Mouse (Mus musculus) midbrain, embryonic 16.5 days (tissue): ENCODE results near the gene Ak5. TPM values are rescaled to one million over a fixed set of nuclear protein-coding genes. Genes with fewer than 3 reads are reported as not detected.

ENCODE experiments used
- ATAC-seq: fragments of 200-750 bp; cut with Nextera tagmentation; 2 replicates; pipeline ENCODE4 v1.8.0; 2017; ENCODE audit warnings: moderate TSS enrichment
- H3K27ac ChIP-seq: fragments of 300-500 bp; sonication (generic); 2 replicates; pipeline ENCODE4 v1.5.1; 2014; ENCODE audit warnings: mild to moderate bottlenecking, low read length, mixed read lengths
- H3K27me3 ChIP-seq: fragments of 300-500 bp; sonication (generic); 2 replicates; pipeline ENCODE4 v1.6.1; 2014; ENCODE audit warnings: low read depth, low read length, mixed read lengths; ENCODE audit not compliant: control insufficient read depth, insufficient read depth
- H3K36me3 ChIP-seq: fragments of 300-500 bp; sonication (generic); 2 replicates; pipeline ENCODE4 v1.6.1; 2014; ENCODE audit warnings: mild to moderate bottlenecking, low read length, moderate library complexity, mixed read lengths; ENCODE audit not compliant: control insufficient read depth, insufficient read depth
- H3K4me1 ChIP-seq: fragments of 300-500 bp; sonication (generic); 2 replicates; pipeline ENCODE4 v1.6.1; 2014; ENCODE audit warnings: mild to moderate bottlenecking, low read length, mixed read lengths; ENCODE audit not compliant: control insufficient read depth, insufficient read depth
- H3K4me2 ChIP-seq: fragments of 300-500 bp; sonication (generic); 2 replicates; pipeline ENCODE4 v1.6.1; 2014; ENCODE audit warnings: mild to moderate bottlenecking, low read length, mixed read lengths
- H3K4me3 ChIP-seq: fragments of 300-500 bp; sonication (generic); 2 replicates; pipeline ENCODE4 v1.5.1; 2014; ENCODE audit warnings: low read depth, mild to moderate bottlenecking, low read length, moderate library complexity, mixed read lengths
- H3K9ac ChIP-seq: fragments of 300-500 bp; sonication (generic); 2 replicates; pipeline ENCODE4 v1.6.1; 2014; ENCODE audit warnings: low read depth, low read length, mixed read lengths
- H3K9me3 ChIP-seq: fragments of 300-500 bp; sonication (generic); replicated peaks from 2 replicates; pipeline ENCODE4 v1.6.1; 2014; ENCODE audit warnings: mild to moderate bottlenecking, low read length, mixed read lengths; ENCODE audit not compliant: control insufficient read depth, poor library complexity, severe bottlenecking
- WGBS: fragments of 180-500 bp; shearing (Covaris S2); extraction: QIAGEN DNeasy Blood & Tissue Kit; methylation state at CpG from one replicate; pipeline ENCODE4 v1.1.7; 2014; 5-methylcytosine and 5-hydroxymethylcytosine counted together
- polyA plus RNA-seq: library from polyadenylated mRNA; unstranded; fragments of >200 nt; fragmentation: Nextera tagmentation; extraction: Ambion mirVana; gene quantifications from 2 replicates; pipeline ENCODE4 v1.2.1, GENCODE M21; 2015

The Ak5 gene
- polyA plus RNA-seq, 1 experiment from 2014 or later, result 20.9 TPM

DNA sequence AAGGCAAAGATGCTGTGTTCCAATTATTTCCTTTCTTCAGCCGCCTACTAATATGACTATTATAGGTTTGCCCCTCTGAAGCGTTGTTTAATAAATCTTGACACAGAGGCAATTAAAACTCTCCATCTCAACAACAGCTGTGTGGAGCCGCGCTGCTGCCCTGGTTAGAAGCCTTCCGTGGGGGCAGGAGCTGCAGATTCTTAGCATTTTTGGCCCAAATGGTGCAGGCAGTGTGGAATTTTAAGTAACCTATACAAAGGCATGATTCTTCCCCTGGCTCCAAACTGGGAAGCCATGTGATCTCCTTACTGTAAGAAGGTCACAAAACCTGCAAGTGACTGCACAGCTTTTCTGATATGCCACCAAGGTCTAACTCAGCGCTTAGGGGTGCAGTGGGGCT is 184.0 kb downstream of the Ak5 start:
- no peaks in the 10 kb centered on the region for H3K9me3 ChIP-seq
- no peaks in the 10 kb centered on the region for H3K36me3 ChIP-seq
- peaks cover 10% of the 10 kb centered on the region for H3K4me1 ChIP-seq
- ATAC-seq, result peak; percentile 56
- peak overlapping the region; percentile 74 for H3K27ac ChIP-seq
- 58% methylated on average over 6 of the region's 6 CpGs for WGBS
- H3K27me3 ChIP-seq, result no peaks in the 10 kb centered on the region
- no peak overlapping the region for H3K9ac ChIP-seq
- H3K4me2 ChIP-seq, result no peak overlapping the region
- H3K4me3 ChIP-seq, result no peak overlapping the region

DNA sequence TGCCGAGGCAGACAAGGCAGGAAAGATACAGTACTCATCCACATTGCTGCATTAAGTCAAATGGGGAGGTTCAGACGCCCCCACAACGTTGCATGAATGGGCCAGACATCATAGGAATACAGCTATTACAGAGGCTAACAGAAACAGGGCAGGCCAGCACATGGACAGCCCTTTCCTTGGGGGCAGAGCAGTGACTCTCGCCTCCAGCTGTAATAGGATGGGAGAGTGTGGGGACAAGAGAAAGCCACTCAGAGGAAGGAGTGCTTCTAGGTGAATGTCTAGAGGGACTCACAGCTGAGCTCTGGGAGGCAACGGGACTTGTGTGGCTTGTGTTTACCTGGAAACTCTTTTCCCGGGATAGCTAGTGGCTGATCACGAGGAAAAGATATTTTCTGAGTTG is 184.4 kb downstream of the Ak5 start:
- Histone ChIP-seq H3K4me2 (no peak overlapping the region), H3K4me3 (no peak overlapping the region), H3K9me3 (no peaks in the 10 kb centered on the region), H3K27me3 (no peaks in the 10 kb centered on the region), H3K36me3 (no peaks in the 10 kb centered on the region), H3K27ac (peak overlapping the region; percentile 74), H3K9ac (no peak overlapping the region), H3K4me1 (peaks cover 11% of the 10 kb centered on the region)
- ATAC-seq, result no peak
- WGBS, result 52% methylated on average over 7 of the region's 7 CpGs

DNA sequence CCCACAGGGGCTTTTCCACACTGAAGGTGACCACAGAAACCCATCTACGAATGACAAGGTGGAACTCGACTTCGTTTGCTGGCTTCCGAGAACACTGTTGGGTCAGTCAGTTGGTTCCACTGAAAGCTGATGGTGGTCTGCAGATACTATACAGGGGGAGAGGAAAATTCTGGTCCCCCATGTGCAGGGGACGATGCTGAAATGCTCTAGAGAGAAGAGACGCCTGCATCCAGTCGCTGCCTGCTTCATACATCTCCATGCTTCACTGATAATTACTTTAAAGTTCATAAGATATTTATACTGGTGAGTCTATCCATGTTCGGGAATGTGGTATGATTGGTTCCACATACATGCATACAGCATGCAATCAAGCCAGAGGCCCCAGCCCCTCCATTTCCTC is 186.0 kb downstream of the Ak5 start:
- H3K4me3 ChIP-seq, result no peak overlapping the region
- H3K27me3 ChIP-seq, result no peaks in the 10 kb centered on the region
- H3K4me2 ChIP-seq, result no peak overlapping the region
- 79% methylated on average over 8 of the region's 8 CpGs for WGBS
- H3K9ac ChIP-seq, result no peak overlapping the region
- no peak for ATAC-seq
- H3K4me1 ChIP-seq, result peaks cover 16% of the 10 kb centered on the region
- H3K36me3 ChIP-seq, result no peaks in the 10 kb centered on the region
- no peak overlapping the region for H3K27ac ChIP-seq
- H3K9me3 ChIP-seq, result no peaks in the 10 kb centered on the region

DNA sequence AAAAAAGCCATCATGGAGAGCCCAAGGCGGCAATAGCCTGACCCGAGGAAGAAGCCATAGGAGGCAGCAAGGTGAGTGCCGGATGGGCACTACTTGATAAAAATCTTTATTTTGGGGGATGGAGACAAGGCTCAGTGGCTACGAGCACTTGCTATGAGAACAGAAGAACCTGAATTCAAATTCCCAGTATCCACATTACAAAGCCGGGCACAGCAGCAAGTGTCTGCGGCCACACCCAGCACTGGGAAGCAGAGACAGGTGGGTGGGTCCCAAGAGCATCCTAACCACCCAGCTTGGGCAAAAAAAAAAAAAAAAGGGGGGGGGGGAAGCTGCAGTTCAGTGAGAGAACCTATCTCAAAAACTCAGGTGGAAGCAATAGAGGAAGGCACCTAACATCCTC is 187.8 kb downstream of the Ak5 start:
- no peak overlapping the region for H3K4me3 ChIP-seq
- no peaks in the 10 kb centered on the region for H3K27me3 ChIP-seq
- H3K4me1 ChIP-seq, result peaks cover 16% of the 10 kb centered on the region
- no peak overlapping the region for H3K27ac ChIP-seq
- H3K9ac ChIP-seq, result no peak overlapping the region
- no peaks in the 10 kb centered on the region for H3K36me3 ChIP-seq
- 93% methylated on average over 6 of the region's 6 CpGs for WGBS
- no peak for ATAC-seq
- no peaks in the 10 kb centered on the region for H3K9me3 ChIP-seq
- no peak overlapping the region for H3K4me2 ChIP-seq

DNA sequence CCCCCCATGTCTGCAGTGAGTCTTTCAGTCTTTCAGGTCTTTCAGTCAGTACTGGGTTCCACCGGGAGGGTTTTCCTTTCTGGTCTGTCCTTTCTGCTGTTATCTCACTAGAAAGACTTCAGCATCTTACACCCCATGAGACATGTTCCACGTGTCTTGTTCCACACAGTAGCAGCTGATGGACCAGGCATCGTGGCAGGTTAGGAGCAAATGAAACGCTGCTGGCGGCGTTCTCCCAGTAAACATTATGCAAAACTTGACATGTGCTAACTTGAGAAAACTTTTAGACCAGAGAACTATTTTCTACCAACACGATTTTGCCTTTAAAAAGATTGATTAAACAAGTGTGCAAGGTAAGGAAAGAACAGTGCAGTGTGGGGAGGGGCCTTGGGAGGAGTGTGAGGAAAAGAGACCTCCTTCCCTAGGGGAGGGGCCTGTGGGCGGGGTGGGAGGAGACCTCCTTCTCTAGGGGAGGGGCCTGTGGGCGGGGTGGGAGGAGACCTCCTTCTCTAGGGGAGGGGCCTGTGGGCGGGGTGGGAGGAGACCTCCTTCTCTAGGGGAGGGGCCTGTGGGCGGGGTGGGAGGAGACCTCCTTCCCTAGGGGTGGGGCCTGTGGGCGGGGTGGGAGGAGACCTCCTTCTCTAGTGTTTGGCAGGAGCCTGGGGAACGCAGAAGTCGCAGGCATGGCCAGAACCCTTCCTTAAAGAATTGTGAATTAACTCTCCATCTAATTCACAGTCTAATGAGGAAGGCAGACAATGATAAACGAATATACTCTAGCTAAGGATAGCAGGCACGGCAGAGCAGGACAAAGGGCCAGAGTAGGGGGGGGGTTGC is 189.3 kb downstream of the Ak5 start:
- Histone ChIP-seq H3K27me3 (no peaks in the 10 kb centered on the region), H3K27ac (no peak overlapping the region), H3K9ac (peak overlapping the region; percentile 51; the same call in 1 of the 2 replicates), H3K4me1 (peaks cover 11% of the 10 kb centered on the region), H3K9me3 (no peaks in the 10 kb centered on the region), H3K36me3 (no peaks in the 10 kb centered on the region), H3K4me3 (peak overlapping the region; percentile 11), H3K4me2 (peak overlapping the region; percentile 43)
- ATAC-seq, result peak; percentile 47
- WGBS, result 4% methylated on average over 11 of the region's 16 CpGs

DNA sequence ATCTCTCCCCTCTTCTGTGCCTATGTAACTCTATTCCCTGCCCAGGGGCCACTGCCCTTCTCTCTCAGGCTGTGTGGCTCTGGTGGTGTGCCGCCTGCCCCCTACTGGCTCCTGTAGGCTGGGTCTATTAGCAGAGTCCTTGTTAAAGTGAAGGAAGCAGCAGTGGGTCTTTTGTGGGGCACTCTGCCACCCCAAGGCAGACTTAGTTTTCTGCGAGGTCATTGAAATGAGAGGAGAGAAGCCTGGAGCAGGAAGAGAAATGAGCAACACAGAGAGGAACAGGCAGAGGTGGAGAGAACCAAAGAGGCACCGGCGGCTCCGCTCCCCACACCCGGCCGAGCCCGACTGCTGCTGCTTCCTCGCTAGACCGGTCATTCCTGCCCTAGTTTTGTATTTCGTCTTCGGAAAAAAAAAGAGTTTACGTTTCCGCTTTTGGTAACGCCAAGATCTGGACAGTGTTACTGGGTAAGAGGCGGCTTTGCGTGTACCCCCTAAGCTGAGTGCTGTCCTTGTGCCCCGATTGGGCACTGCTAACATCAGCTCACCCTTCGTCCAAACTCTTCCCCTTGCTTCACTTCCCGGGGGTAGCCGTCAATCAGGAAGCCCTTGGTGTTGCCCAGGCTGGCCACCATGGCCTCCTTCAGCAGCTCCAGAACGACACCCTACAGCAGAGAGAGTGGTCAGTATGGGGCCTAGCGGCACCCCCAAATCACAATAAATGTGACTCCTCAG is 190.2 kb downstream of the Ak5 start:
- Histone ChIP-seq H3K9ac (peak overlapping the region; percentile 51), H3K9me3 (no peaks in the 10 kb centered on the region), H3K4me3 (peak overlapping the region; percentile 11), H3K27me3 (no peaks in the 10 kb centered on the region), H3K36me3 (no peaks in the 10 kb centered on the region), H3K4me1 (peaks cover 11% of the 10 kb centered on the region), H3K4me2 (peak overlapping the region; percentile 43), H3K27ac (no peak overlapping the region)
- peak; percentile 70 for ATAC-seq
- WGBS, result 6% methylated on average over 23 of the region's 23 CpGs

DNA sequence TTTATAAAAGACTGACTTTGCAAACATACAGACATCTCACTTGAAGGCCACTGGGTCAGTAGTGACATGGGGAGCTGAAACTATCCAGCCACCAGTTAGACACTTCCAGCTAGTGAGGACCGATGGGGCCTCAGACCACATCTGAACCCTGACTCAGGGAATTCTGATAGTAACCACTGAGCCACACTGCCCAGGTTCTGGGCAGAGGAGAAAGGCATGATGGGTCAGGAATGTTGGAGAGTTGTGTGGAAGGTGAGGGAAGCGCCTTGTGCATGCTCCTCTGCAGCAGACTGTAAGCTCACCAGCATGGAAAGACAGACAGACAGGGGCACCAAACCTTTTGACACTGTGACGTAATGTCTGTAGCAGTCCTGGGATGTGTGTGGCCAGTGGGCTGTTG is 192.3 kb downstream of the Ak5 start:
- no peaks in the 10 kb centered on the region for H3K9me3 ChIP-seq
- H3K27me3 ChIP-seq, result no peaks in the 10 kb centered on the region
- no peak overlapping the region for H3K9ac ChIP-seq
- ATAC-seq, result no peak
- H3K4me1 ChIP-seq, result peaks cover 7% of the 10 kb centered on the region
- H3K4me3 ChIP-seq, result no peak overlapping the region
- no peak overlapping the region for H3K27ac ChIP-seq
- H3K4me2 ChIP-seq, result no peak overlapping the region
- no peaks in the 10 kb centered on the region for H3K36me3 ChIP-seq
- 97% methylated on average over 3 of the region's 3 CpGs for WGBS

DNA sequence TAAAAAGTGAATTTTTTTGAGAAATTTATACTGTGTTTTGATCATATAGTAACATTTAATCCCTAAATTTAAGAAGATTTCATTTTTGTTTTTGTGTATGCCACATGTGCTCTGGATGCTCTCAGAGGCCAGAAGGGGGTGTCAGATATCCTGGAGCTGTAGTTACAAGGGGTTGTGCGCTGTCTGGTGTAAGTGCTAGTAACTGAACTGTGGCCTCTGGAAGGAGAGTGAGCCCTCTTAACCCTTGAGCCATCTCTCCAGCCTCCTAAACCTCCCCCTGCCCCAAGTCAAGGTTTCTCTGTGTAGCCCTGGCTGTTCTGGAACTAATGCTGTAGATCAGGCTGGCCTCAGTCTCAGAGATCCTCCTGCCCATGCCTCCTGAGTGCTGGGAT is 192.9 kb downstream of the Ak5 start:
- Histone ChIP-seq H3K36me3 (no peaks in the 10 kb centered on the region), H3K27me3 (no peaks in the 10 kb centered on the region), H3K27ac (no peak overlapping the region), H3K4me1 (peaks cover 7% of the 10 kb centered on the region), H3K9me3 (no peaks in the 10 kb centered on the region), H3K4me3 (no peak overlapping the region), H3K4me2 (no peak overlapping the region), H3K9ac (no peak overlapping the region)
- WGBS, result 100% methylated on average over 1 of the region's 1 CpGs
- no peak for ATAC-seq

DNA sequence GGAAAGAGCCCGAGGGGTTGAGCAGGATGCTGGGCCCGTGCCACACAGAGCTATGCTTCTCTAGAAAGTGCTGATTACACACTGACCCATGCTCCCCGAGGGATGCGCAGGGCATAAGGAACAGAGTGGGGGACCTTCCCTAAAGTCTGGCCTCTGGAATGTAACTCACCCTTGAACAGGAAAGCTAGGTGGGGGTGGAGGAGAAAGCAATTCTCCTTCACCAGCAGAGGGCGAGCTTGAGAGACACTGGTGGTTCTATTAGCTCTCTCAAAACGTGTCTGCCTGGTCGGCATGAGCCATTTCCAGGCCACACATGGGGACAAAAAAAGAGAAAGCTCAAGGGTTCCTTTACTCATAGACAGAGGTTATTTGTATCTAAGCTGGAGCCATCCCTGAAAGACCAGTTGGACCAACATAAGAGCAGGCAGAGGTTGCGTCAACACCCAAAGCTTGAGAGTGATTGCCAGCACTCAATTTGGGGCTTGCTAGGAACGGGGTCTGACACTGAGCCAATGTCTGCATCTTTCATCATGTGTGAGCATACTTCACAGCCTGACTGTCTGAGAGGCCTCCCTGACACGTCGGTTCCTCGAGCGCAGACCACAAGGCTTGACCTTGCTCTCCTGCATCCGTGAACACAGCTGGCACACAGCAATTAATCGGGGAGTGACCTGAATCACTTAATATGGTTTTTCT is 193.4 kb downstream of the Ak5 start:
- H3K4me2 ChIP-seq, result no peak overlapping the region
- no peak overlapping the region for H3K4me3 ChIP-seq
- H3K9ac ChIP-seq, result no peak overlapping the region
- H3K9me3 ChIP-seq, result no peaks in the 10 kb centered on the region
- no peak overlapping the region for H3K27ac ChIP-seq
- H3K36me3 ChIP-seq, result no peaks in the 10 kb centered on the region
- H3K4me1 ChIP-seq, result peaks cover 7% of the 10 kb centered on the region
- no peak for ATAC-seq
- WGBS, result 63% methylated on average over 15 of the region's 15 CpGs
- H3K27me3 ChIP-seq, result no peaks in the 10 kb centered on the region
